Mouse (Mus musculus): ENCODE data around the gene Txn2.

- TF ChIP-seq EP300 (IDR thresholded peaks at IDR 0.05; ENCODE audit: low read depth) (peak; percentile 88), CTCF (IDR thresholded peaks at IDR 0.05; ENCODE audit: low read depth) (no peak)
Measured at GRCm38 (mm10) chr15:77974165-77974841, 45.5 kb upstream of the Txn2 start.

Measured in liver, embryonic 14.5 days (tissue).